Mouse (Mus musculus) bone marrow macrophage, adult 2 months (primary cell): ENCODE measurements at regions not wholly inside any gene's neighbourhood (a gene's known extent, or its start where the extent isn't known, plus 50 kb on each side); places are given as distances from the start of the nearest gene placed in this dataset.

Source experiments
- CTCF ChIP-seq: IDR thresholded peaks from 2 replicates; pipeline ENCODE4 v1.5.1; 2012; ENCODE audit warnings: low read depth, mild to moderate bottlenecking, low read length, moderate library complexity
- POLR2A ChIP-seq: IDR thresholded peaks from 2 replicates; pipeline ENCODE4 v1.6.1; 2012; ENCODE audit warnings: mild to moderate bottlenecking, low read depth, low read length, borderline replicate concordance

DNA sequence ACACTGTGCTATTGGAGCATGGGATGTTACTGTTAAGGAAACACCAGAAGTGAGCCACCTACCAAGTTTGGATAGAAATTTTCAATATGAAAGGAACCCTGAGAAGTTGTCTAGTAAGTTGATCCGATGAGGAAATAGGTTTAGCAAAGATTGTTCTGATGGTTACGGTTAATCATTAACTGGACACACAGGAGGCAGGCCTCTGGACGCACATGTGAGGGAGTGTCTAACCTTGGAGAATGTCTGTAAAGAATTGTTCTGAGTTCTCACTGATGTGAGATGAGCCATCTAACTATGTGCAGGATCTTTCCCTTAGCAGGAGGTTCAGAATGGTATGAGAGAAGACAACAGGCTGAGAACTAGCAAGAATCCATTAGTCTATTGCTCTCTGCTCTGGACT, 205.8 kb upstream of the Gdnf start:
- TF ChIP-seq CTCF (no peak), POLR2A (no peak)
